ENCODE assay signal across 14 mouse cellular contexts in genomic region chr19:32607036-32607435, GRCm38 (mm10).
"Had no signal": no experiment of that assay in that cellular context is flagged by ENCODE, and none has a peak within 500 bp of the region (broad histone marks: within the 10 kb centered on the region; RNA-seq: fewer than 3 reads in every experiment).

No protein-coding gene starts in this region.

- H3K9me3 ChIP-seq: liver, embryonic 13.5 days; midbrain, embryonic 12.5 days; neural tube, embryonic 13.5 days had no signal

- H3K27ac ChIP-seq: left cerebral cortex, adult 2 months; liver, embryonic 13.5 days; midbrain, embryonic 12.5 days; neural tube, embryonic 13.5 days had no signal

- H3K9ac ChIP-seq: liver, embryonic 13.5 days; liver, postnatal 0 days; midbrain, embryonic 12.5 days; neural tube, embryonic 13.5 days had no signal

- H3K27me3 ChIP-seq: liver, embryonic 13.5 days; midbrain, embryonic 12.5 days; neural tube, embryonic 13.5 days had no signal

- H3K36me3 ChIP-seq: liver, embryonic 13.5 days; midbrain, embryonic 12.5 days; neural tube, embryonic 13.5 days had no signal

- H3K4me3 ChIP-seq: left cerebral cortex, adult 2 months; liver, embryonic 13.5 days; midbrain, embryonic 12.5 days; neural tube, embryonic 13.5 days had no signal

- H3K4me1 ChIP-seq: midbrain, embryonic 12.5 days; neural tube, embryonic 13.5 days had no signal

- ATAC-seq: liver, postnatal 0 days; midbrain, embryonic 16.5 days had no signal

- H3K4me2 ChIP-seq: liver, embryonic 13.5 days; midbrain, embryonic 12.5 days; neural tube, embryonic 13.5 days had no signal

- DNase-seq: kidney, adult 18-20 months; kidney, postnatal 10 days; liver; liver, embryonic 13.5 days; liver, postnatal 0 days; retina, postnatal 1 day; right cerebral cortex, postnatal 4 days; spleen, adult 18-20 months; thymus, adult 18-20 months; thymus, postnatal 14 days had no signal
